Mouse (Mus musculus) adrenal gland, adult 10 weeks (tissue): Measurements from ENCODE around the gene Cntnap4. TPM values are rescaled to one million over a fixed set of nuclear protein-coding genes. Genes with fewer than 3 reads are reported as not detected.

Source experiments
- polyA plus RNA-seq: library from polyadenylated mRNA; stranded (reverse); fragments of 350-450 nt; fragmentation: Illumina TruSeq; extraction: RNeasy Lipid Tissue Mini Kit (QIAGEN cat#74804); gene quantifications from one replicate; pipeline ENCODE4 v1.2.3, GENCODE M21; 2014; ENCODE audit warnings: low read depth, low replicate concordance

Gene Cntnap4
- polyA plus RNA-seq, result not detected

DNA sequence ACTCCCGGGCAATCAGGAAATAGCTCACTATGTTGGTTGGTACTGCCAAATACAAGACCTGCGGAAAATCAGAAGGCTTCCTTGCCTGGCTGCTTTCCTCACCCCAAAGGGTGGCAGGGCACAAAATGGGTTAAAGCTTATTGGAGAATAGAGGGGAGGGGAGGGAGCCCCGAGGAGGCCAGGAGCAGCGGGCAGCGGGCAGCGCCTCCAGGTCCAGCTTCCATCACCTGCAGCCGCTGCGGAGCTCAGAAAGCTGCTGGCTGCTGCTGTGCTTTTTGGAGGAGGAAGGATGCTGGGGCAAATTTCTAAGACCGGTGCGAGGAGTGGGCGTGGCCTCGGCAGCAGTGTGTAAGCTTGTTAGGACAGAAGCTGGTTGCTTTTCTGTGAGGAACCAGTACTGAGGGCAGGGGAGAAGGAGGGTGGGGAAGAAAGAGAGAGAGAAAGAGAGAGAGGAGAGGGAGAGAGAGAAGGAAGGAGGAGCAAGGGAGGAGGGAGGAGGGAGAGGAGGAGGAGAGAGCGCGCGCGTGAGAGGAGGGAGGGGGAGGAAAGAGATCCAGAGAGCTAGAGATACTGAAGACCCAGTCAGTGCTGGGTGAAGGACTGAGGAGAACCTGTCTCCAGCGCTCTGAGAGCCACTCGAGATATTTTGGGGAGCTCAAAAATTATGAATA is at the start of gene Cntnap4:
Cntnap4 (plus strand) TSS at position 573 of the 671 bp plus-strand sequence.

